Mouse (Mus musculus) intestine, postnatal 0 days (tissue): ENCODE data around the gene Gm49396. TPM values are rescaled to one million over a fixed set of nuclear protein-coding genes. Genes with fewer than 3 reads are reported as not detected.
A peak's percentile ranks its signal among the peaks of the same experiment; 100 is the strongest.

Source experiments
- ATAC-seq: fragments of 200-750 bp; cut with Nextera tagmentation; 2 replicates; pipeline ENCODE4 v1.8.0; 2017; ENCODE audit warnings: mild to moderate bottlenecking, moderate TSS enrichment, moderate library complexity
- H3K27ac ChIP-seq: fragments of 300-500 bp; sonication (generic); 2 replicates; pipeline ENCODE4 v1.5.1; 2014; ENCODE audit warnings: mild to moderate bottlenecking, low read depth, low read length, moderate library complexity
- H3K27me3 ChIP-seq: fragments of 300-500 bp; sonication (generic); replicated peaks from 2 replicates; pipeline ENCODE4 v1.6.1; 2014; ENCODE audit warnings: low read length, mixed read lengths; ENCODE audit not compliant: control insufficient read depth, insufficient read depth
- H3K36me3 ChIP-seq: fragments of 300-500 bp; sonication (generic); 2 replicates; pipeline ENCODE4 v1.6.1; 2014; ENCODE audit warnings: mild to moderate bottlenecking, moderate library complexity; ENCODE audit not compliant: control insufficient read depth, insufficient read depth
- H3K4me1 ChIP-seq: fragments of 300-500 bp; sonication (generic); replicated peaks from 2 replicates; pipeline ENCODE4 v1.6.1; 2014; ENCODE audit warnings: antibody characterized with exemption, low read length, mixed read lengths; ENCODE audit not compliant: control insufficient read depth, insufficient read depth
- H3K4me2 ChIP-seq: fragments of 300-500 bp; sonication (generic); replicated peaks from 2 replicates; pipeline ENCODE4 v1.6.1; 2014; ENCODE audit warnings: low read depth, mild to moderate bottlenecking, moderate library complexity
- H3K4me3 ChIP-seq: fragments of 300-500 bp; sonication (generic); 2 replicates; pipeline ENCODE4 v1.5.1; 2014; ENCODE audit warnings: low read depth, low read length
- H3K9ac ChIP-seq: fragments of 300-500 bp; sonication (generic); 2 replicates; pipeline ENCODE4 v1.6.1; 2014; ENCODE audit warnings: mild to moderate bottlenecking, low read depth, low read length
- H3K9me3 ChIP-seq: fragments of 300-500 bp; sonication (generic); 2 replicates; pipeline ENCODE4 v1.6.1; 2016; ENCODE audit warnings: mixed run types; ENCODE audit not compliant: control insufficient read depth
- CTCF ChIP-seq: sonication (generic); IDR thresholded peaks from 2 replicates; pipeline ENCODE4 v1.5.1; 2016; ENCODE audit warnings: low read depth, mild to moderate bottlenecking, control low read depth, antibody characterized with exemption, moderate library complexity
- WGBS: fragments of 180-500 bp; shearing (Covaris S2); extraction: QIAGEN DNeasy Blood & Tissue Kit; methylation state at CpG from one replicate; pipeline ENCODE4 v1.1.7; 2014; 5-methylcytosine and 5-hydroxymethylcytosine counted together
- polyA plus RNA-seq: library from polyadenylated mRNA; unstranded; fragments of >200 nt; fragmentation: Nextera tagmentation; extraction: Ambion mirVana; gene quantifications from 2 replicates; pipeline ENCODE4 v1.2.1, GENCODE M21; 2015

Gm49396 gene
- polyA plus RNA-seq, 1 experiment from 2014 or later = 0.83 TPM

DNA sequence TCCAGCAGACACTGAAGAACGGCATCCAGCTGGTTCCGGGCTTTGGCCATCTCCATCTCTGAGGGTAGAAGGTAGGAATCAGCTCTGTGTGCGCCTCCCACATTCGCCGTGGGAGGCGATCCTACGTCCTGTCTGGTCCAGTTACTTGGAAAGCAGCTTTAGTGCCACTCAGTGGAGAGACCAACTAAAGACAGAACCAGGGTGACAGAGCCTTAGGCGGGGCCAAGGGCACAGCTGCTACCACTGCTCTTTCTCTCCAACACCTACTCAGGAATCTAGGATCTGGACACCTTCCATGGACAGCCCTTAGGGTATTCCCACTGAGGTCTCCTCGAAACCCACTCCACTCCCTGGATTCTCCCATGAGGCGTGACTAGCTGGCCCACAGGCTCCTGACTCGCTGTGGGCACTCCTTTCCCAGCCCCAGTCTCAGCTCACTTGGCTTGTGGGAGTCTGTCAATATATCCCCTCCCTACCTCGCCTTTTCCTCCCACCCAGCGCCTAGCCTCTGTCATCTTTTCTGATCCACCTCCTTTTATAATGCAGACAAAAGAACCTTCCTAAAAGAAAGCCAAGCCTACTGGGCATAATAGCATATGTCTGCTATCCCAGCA, 5.1 kb upstream of the Gm49396 start:
- 83% methylated on average over 13 of the region's 13 CpGs for WGBS
- H3K27ac ChIP-seq = no peak overlapping the region
- H3K4me3 ChIP-seq = no peak overlapping the region
- peak overlapping the region; percentile 78 for H3K4me2 ChIP-seq
- H3K36me3 ChIP-seq = peaks cover 31% of the 10 kb centered on the region
- H3K9ac ChIP-seq = peak overlapping the region; percentile 48; the same call in 1 of the 2 replicates
- ATAC-seq = no peak
- H3K27me3 ChIP-seq = no peaks in the 10 kb centered on the region
- H3K4me1 ChIP-seq = peaks cover 7% of the 10 kb centered on the region; the same call in 1 of the 2 replicates
- H3K9me3 ChIP-seq = no peaks in the 10 kb centered on the region
- no peak for TF ChIP-seq CTCF

DNA sequence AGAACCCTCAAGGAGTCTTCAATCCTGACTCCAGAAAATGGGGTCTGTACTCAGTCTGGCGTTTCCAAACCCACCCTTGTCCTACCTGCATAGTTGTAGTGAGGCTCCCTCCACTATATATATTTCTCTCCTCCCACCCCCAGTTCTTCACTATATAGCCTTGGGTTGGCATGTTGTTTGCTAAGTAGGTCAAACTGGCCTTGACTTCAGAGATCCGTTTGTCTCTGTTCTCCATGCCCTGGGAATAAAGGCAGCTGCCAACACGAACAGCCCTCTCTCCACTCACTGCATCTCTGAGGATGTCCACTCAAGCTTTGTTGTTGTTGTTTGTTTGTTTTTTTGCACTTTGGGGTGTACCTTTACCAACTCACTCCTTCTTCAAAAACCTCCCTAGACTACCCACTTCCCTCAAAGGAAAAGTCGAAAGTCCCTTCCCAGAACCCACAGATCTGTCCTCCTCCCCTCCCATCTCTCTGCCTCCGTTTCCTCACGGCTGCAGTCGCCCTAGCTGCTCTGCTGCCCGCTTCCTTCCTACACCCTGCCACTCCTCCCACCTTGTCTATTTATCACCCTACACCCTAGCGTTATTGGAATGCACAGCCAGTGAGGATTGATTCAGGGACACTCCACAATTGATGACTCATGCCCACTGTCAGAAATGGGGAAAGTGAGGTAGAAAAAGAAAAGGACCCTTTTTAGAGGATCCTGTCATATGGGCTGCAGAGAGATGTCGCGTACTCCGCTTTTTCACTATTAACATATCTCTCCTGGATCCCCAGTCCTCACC, 4.3 kb upstream of the Gm49396 start:
- Histone ChIP-seq H3K27me3 (no peaks in the 10 kb centered on the region), H3K4me3 (peak overlapping the region; percentile 57), H3K4me2 (peak overlapping the region; percentile 78), H3K4me1 (peaks cover 4% of the 10 kb centered on the region; the same call in 1 of the 2 replicates), H3K9me3 (no peaks in the 10 kb centered on the region), H3K36me3 (peaks cover 31% of the 10 kb centered on the region), H3K9ac (peak overlapping the region; percentile 48), H3K27ac (peak overlapping the region; percentile 65)
- WGBS = 13% methylated on average over 12 of the region's 12 CpGs
- no peak for TF ChIP-seq CTCF
- ATAC-seq = peak; percentile 17

DNA sequence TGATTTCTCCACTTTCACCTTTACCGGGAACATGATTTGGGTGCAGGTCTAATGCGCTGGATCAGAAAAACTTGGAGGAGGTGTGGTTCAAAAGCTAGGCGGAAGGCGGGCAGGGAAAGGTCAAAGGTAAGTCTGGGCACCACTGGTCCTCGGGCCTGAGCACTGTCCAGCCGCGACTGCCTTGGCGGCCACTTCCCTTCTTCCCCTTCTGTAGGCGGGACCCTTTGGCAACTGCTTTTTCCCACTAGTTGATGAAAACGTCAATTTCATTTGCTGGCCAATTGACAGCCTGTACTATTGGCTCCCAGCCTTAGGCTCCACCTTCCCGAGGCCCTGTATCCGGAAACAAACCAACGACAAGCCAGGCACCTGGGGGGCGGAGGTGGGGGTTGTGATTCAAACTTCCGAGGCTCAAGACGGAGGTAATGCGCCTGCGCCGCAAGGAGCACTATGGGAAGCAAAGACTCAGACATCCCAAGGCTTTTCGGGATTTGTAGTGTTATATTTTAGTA, 3.6 kb upstream of the Gm49396 start, which contains the start of gene Lin37:
Gene Lin37 (minus strand): TSS at position 396 of the 512 bp plus-strand sequence.
- H3K9ac ChIP-seq = peak within 1 kb of the TSS; percentile 48
- H3K4me1 ChIP-seq = 0 out of 2 replicates have a peak, but pooled peaks cover 4% of the 10 kb centered on the region
- H3K9me3 ChIP-seq = no peaks in the 10 kb centered on the region
- H3K36me3 ChIP-seq = peaks cover 27% of the 10 kb centered on the region
- under 1% methylated on average over 20 of the region's 20 CpGs for WGBS
- H3K4me2 ChIP-seq = peak within 1 kb of the TSS; percentile 78
- no peak for TF ChIP-seq CTCF
- peak within 1 kb of the TSS; percentile 57 for H3K4me3 ChIP-seq
- peak within 1 kb of the TSS; percentile 65 for H3K27ac ChIP-seq
- peak; percentile 86 for ATAC-seq
- no peaks in the 10 kb centered on the region for H3K27me3 ChIP-seq

DNA sequence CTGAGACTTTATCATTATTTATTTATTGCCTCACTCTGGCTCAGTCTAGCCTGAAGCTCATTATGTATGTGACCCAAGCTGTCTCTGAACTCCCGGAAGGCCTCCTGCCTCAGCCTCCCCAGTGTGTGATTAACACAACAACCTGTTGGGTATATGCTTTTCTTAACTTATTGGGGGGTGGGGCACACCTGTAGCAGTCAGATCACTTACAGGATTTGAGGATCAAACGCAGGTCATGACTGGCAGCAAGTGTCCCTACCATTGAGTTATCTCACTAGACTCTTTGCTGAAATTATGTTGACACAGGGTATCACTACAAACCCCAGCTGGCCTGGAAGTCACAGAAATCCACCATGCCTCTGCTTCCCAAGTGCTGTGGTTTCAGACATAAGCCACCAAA, 2.8 kb upstream of the Gm49396 start:
- Histone ChIP-seq H3K4me3 (no peak overlapping the region), H3K9ac (no peak overlapping the region), H3K27ac (0 out of 2 replicates have a peak overlapping the region, but pooled peaks have one; percentile 28), H3K36me3 (peaks cover 25% of the 10 kb centered on the region), H3K4me2 (peak overlapping the region; percentile 78), H3K4me1 (0 out of 2 replicates have a peak, but pooled peaks cover 4% of the 10 kb centered on the region), H3K9me3 (no peaks in the 10 kb centered on the region), H3K27me3 (no peaks in the 10 kb centered on the region)
- no peak for TF ChIP-seq CTCF
- 65% methylated on average over 2 of the region's 2 CpGs for WGBS
- no peak for ATAC-seq

DNA sequence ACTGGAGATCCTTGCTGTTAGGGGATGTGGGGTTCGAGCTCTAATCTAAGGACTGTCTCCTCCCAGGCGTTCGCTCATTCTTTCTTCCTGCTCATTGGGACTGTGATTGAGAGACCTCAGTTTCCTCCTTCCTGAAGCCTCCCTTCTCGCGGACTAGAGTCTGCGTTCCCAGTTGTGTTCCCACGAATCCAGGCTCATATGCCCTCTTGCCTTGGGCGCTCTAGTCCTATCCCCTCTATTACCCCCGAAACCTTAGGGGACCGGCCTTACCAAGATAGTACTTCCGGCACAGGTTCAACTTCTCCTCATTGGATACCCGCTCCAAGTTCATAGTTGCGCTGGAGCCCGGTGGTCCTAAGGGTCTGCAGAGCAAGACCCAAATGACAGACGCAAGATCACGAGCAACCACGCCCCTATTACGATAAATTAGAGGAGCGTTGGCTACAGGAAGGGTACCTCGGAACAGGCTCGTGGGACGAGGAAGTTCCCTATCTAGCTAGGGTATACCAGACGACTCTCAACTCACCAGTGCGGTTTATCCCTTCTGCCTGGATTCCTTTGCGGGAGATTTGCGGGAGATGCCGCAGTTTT, 523 bp upstream of the Gm49396 start:
- no peak for ATAC-seq

DNA sequence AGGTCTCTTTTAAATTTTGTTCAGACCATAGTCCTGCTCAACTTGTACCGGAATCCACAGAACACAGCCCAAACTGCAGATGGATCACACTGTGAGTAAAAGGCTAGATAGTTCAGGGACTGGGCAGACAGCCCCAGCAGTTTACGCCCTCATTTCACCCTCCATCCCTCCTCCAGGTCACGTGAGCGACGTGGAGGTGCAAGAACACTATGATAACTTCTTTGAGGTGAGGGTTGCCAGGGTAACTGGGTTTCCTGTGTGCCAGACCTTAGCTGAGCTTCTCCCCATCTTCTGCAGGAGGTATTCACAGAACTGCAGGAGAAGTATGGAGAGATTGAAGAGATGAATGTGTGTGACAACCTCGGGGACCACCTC, 749 bp downstream of the Gm49396 start:
- no peaks in the 10 kb centered on the region for H3K4me1 ChIP-seq
- no peaks in the 10 kb centered on the region for H3K27me3 ChIP-seq

More for the DNA sequence above, 523 bp upstream of the Gm49396 start:
- no peaks in the 10 kb centered on the region for H3K27me3 ChIP-seq
- H3K4me2 ChIP-seq = peak overlapping the region; percentile 78
- H3K4me1 ChIP-seq = 0 out of 2 replicates have a peak, but pooled peaks cover 4% of the 10 kb centered on the region
- H3K36me3 ChIP-seq = peaks cover 29% of the 10 kb centered on the region
- peak overlapping the region; percentile 74 for H3K27ac ChIP-seq
- no peak for TF ChIP-seq CTCF
- H3K4me3 ChIP-seq = peak overlapping the region; percentile 86
- H3K9me3 ChIP-seq = no peaks in the 10 kb centered on the region
- H3K9ac ChIP-seq = peak overlapping the region; percentile 72
- under 1% methylated on average over 27 of the region's 27 CpGs for WGBS

More for the DNA sequence above, 749 bp downstream of the Gm49396 start:
- no peak for TF ChIP-seq CTCF
- ATAC-seq = no peak
- Histone ChIP-seq H3K9me3 (no peaks in the 10 kb centered on the region), H3K4me3 (peak overlapping the region; percentile 86), H3K36me3 (peaks cover 35% of the 10 kb centered on the region), H3K4me2 (peak overlapping the region; percentile 78), H3K27ac (no peak overlapping the region; the same call in 1 of the 2 replicates), H3K9ac (no peak overlapping the region)
- 18% methylated on average over 6 of the region's 6 CpGs for WGBS
